Mouse (Mus musculus): ENCODE measurements at regions not wholly inside any gene's neighbourhood (a gene's known extent, or its start where the extent isn't known, plus 50 kb on each side); places are given as distances from the start of the nearest gene placed in this dataset.

- H3K27ac ChIP-seq (ENCODE audit: insufficient read depth, low read length), result no peak overlapping the region; the same call in 1 of the 2 replicates
- H3K4me1 ChIP-seq (ENCODE audit: control insufficient read depth, insufficient read depth, low read length), result peaks cover 2% of the 10 kb centered on the region; the same call in 1 of the 2 replicates
- TF ChIP-seq CTCF (IDR thresholded peaks at IDR 0.05; ENCODE audit: extremely low read depth, insufficient read depth, low read length) (no peak), POLR2A (IDR thresholded peaks at IDR 0.05; ENCODE audit: extremely low read depth, insufficient read depth, low read length) (no peak)
- H3K4me3 ChIP-seq (ENCODE audit: insufficient read depth, low read length), result no peak overlapping the region
Measured at GRCm38 (mm10) chr3:149219381-149220303, 229.3 kb upstream of the Adgrl2 start.

GRCm38 (mm10) chr3:149217916-149218803, 227.8 kb upstream of the Adgrl2 start:
- Histone ChIP-seq H3K4me3 (ENCODE audit: insufficient read depth, low read length) (no peak overlapping the region), H3K4me1 (ENCODE audit: control insufficient read depth, insufficient read depth, low read length) (no peaks in the 10 kb centered on the region; the same call in 1 of the 2 replicates), H3K27ac (ENCODE audit: insufficient read depth, low read length) (no peak overlapping the region)
- TF ChIP-seq CTCF (IDR thresholded peaks at IDR 0.05; ENCODE audit: extremely low read depth, insufficient read depth, low read length), result peak; percentile 19; the same call in 1 of the 2 replicates
- no peak for TF ChIP-seq POLR2A (IDR thresholded peaks at IDR 0.05; ENCODE audit: extremely low read depth, insufficient read depth, low read length)

GRCm38 (mm10) chr3:149216759-149217400, 226.5 kb upstream of the Adgrl2 start:
- Histone ChIP-seq H3K27ac (ENCODE audit: insufficient read depth, low read length) (peak overlapping the region; percentile 84; the same call in 1 of the 2 replicates), H3K4me3 (ENCODE audit: insufficient read depth, low read length) (no peak overlapping the region), H3K4me1 (ENCODE audit: control insufficient read depth, insufficient read depth, low read length) (no peaks in the 10 kb centered on the region; the same call in 1 of the 2 replicates)
- TF ChIP-seq CTCF (IDR thresholded peaks at IDR 0.05; ENCODE audit: extremely low read depth, insufficient read depth, low read length) (no peak), POLR2A (IDR thresholded peaks at IDR 0.05; ENCODE audit: extremely low read depth, insufficient read depth, low read length) (no peak)

GRCm38 (mm10) chr3:149215691-149216090, 225.3 kb upstream of the Adgrl2 start:
- no peak for TF ChIP-seq CTCF (IDR thresholded peaks at IDR 0.05; ENCODE audit: extremely low read depth, insufficient read depth, low read length)
- no peak for TF ChIP-seq POLR2A (IDR thresholded peaks at IDR 0.05; ENCODE audit: extremely low read depth, insufficient read depth, low read length)
- Histone ChIP-seq H3K4me3 (ENCODE audit: insufficient read depth, low read length) (no peak overlapping the region), H3K27ac (ENCODE audit: insufficient read depth, low read length) (no peak overlapping the region), H3K4me1 (ENCODE audit: control insufficient read depth, insufficient read depth, low read length) (no peaks in the 10 kb centered on the region; the same call in 1 of the 2 replicates)

GRCm38 (mm10) chr3:149211909-149212308, 221.6 kb upstream of the Adgrl2 start:
- Histone ChIP-seq H3K27ac (ENCODE audit: insufficient read depth, low read length) (no peak overlapping the region), H3K4me3 (ENCODE audit: insufficient read depth, low read length) (no peak overlapping the region), H3K4me1 (ENCODE audit: control insufficient read depth, insufficient read depth, low read length) (no peaks in the 10 kb centered on the region)
- TF ChIP-seq CTCF (IDR thresholded peaks at IDR 0.05; ENCODE audit: extremely low read depth, insufficient read depth, low read length) (no peak), POLR2A (IDR thresholded peaks at IDR 0.05; ENCODE audit: extremely low read depth, insufficient read depth, low read length) (no peak)

- Histone ChIP-seq H3K4me1 (ENCODE audit: control insufficient read depth, insufficient read depth, low read length) (no peaks in the 10 kb centered on the region), H3K27ac (ENCODE audit: insufficient read depth, low read length) (no peak overlapping the region), H3K4me3 (ENCODE audit: insufficient read depth, low read length) (no peak overlapping the region)
- TF ChIP-seq CTCF (IDR thresholded peaks at IDR 0.05; ENCODE audit: extremely low read depth, insufficient read depth, low read length), result no peak
- no peak for TF ChIP-seq POLR2A (IDR thresholded peaks at IDR 0.05; ENCODE audit: extremely low read depth, insufficient read depth, low read length)
Measured at GRCm38 (mm10) chr3:149209260-149209659, 218.9 kb upstream of the Adgrl2 start.

- TF ChIP-seq CTCF (IDR thresholded peaks at IDR 0.05; ENCODE audit: extremely low read depth, insufficient read depth, low read length) (no peak), POLR2A (IDR thresholded peaks at IDR 0.05; ENCODE audit: extremely low read depth, insufficient read depth, low read length) (no peak)
- no peaks in the 10 kb centered on the region for H3K4me1 ChIP-seq (ENCODE audit: control insufficient read depth, insufficient read depth, low read length)
- no peak overlapping the region for H3K27ac ChIP-seq (ENCODE audit: insufficient read depth, low read length)
- no peak overlapping the region for H3K4me3 ChIP-seq (ENCODE audit: insufficient read depth, low read length)
Measured at GRCm38 (mm10) chr3:149203451-149203850, 213.1 kb upstream of the Adgrl2 start.

GRCm38 (mm10) chr3:149196477-149197185, 206.3 kb upstream of the Adgrl2 start:
- TF ChIP-seq CTCF (IDR thresholded peaks at IDR 0.05; ENCODE audit: extremely low read depth, insufficient read depth, low read length) (no peak), POLR2A (IDR thresholded peaks at IDR 0.05; ENCODE audit: extremely low read depth, insufficient read depth, low read length) (no peak)
- Histone ChIP-seq H3K4me1 (ENCODE audit: control insufficient read depth, insufficient read depth, low read length) (no peaks in the 10 kb centered on the region), H3K27ac (ENCODE audit: insufficient read depth, low read length) (no peak overlapping the region), H3K4me3 (ENCODE audit: insufficient read depth, low read length) (no peak overlapping the region)

Data from cortical plate, adult 2 months (tissue).